Mouse (Mus musculus) central nervous system, embryonic 11.5 days (tissue): Measurements from ENCODE around the gene Slc24a3. TPM values are rescaled to one million over a fixed set of nuclear protein-coding genes. Genes with fewer than 3 reads are reported as not detected.

Experiments
- polyA plus RNA-seq: library from polyadenylated mRNA; depleted of rRNA; stranded (reverse); fragments of >200 nt; gene quantifications from 2 replicates; pipeline ENCODE4 v1.2.3, GENCODE M21; 2012; rRNA removed

Gene Slc24a3
- polyA plus RNA-seq = 3.2 and 4.2 TPM in 2 replicates

GRCm38 (mm10) chr2:145167664-145168360, at the start of gene Slc24a3:
Slc24a3 (plus strand) TSS chr2:145167754.

GRCm38 (mm10) chr2:145675142-145675755, 507.7 kb downstream of the Slc24a3 start, which contains the start of gene Rin2:
Rin2 (plus strand) TSS chr2:145675215.

